Mouse (Mus musculus): ENCODE measurements around the gene Nos1ap.

DNA sequence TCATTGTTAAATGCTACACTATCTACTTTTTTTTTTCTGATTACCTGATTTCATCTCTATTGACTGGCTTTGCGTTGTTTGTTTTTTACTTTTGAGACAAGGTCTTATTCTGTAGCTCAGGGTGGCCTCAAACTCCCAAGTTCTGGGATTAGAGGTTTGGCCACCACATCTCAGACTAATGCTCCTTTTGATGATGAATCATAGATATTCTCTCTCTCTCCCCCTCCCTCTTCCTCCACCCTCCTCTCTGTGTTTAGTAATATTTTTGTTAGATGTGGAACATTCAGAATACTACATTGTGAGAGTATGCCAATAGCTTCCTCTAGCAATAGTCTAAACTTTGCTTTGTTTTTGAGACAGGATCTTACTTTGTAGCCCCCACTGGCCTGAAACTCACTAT is 33.8 kb upstream of the Nos1ap start:
- TF ChIP-seq CTCF (IDR thresholded peaks at IDR 0.05; ENCODE audit: control insufficient read depth, insufficient read depth, insufficient read length) (no peak), FOSL1 (IDR thresholded peaks at IDR 0.05; ENCODE audit: insufficient read depth, low read length, poor library complexity, severe bottlenecking) (no peak), MAX (IDR thresholded peaks at IDR 0.05) (no peak), USF1 (IDR thresholded peaks at IDR 0.05; ENCODE audit: low read depth) (no peak), MYOD1 (IDR thresholded peaks at IDR 0.05; ENCODE audit: control insufficient read depth, insufficient read length, low read depth) (no peak), CEBPB (IDR thresholded peaks at IDR 0.05; ENCODE audit: low read depth) (no peak), MYOG (IDR thresholded peaks at IDR 0.05; ENCODE audit: control insufficient read depth, extremely low read depth, insufficient read length) (no peak)

Data from C2C12 (cell line).